Mouse (Mus musculus) embryonic facial prominence, embryonic 13.5 days (tissue): ENCODE measurements around the gene Il31. TPM values are rescaled to one million over a fixed set of nuclear protein-coding genes. Genes with fewer than 3 reads are reported as not detected.

ENCODE experiments used
- ATAC-seq: fragments of 200-750 bp; cut with Nextera tagmentation; 2 replicates; pipeline ENCODE4 v1.8.0; 2017; ENCODE audit warnings: low read depth; ENCODE audit not compliant: insufficient number of reproducible peaks, insufficient read depth, low FRiP score, low TSS enrichment
- H3K27ac ChIP-seq: fragments of 300-500 bp; sonication (generic); 2 replicates; pipeline ENCODE4 v1.5.1; 2015; ENCODE audit warnings: moderate library complexity, mild to moderate bottlenecking, inconsistent platforms
- H3K27me3 ChIP-seq: fragments of 300-500 bp; sonication (generic); 2 replicates; pipeline ENCODE4 v1.6.1; 2015; ENCODE audit warnings: mild to moderate bottlenecking, inconsistent platforms
- H3K36me3 ChIP-seq: fragments of 300-500 bp; sonication (generic); 2 replicates; pipeline ENCODE4 v1.6.1; 2015; ENCODE audit warnings: mild to moderate bottlenecking, inconsistent platforms
- H3K4me1 ChIP-seq: fragments of 300-500 bp; sonication (generic); 2 replicates; pipeline ENCODE4 v1.6.1; 2015; ENCODE audit warnings: inconsistent platforms
- H3K4me2 ChIP-seq: fragments of 300-500 bp; sonication (generic); 2 replicates; pipeline ENCODE4 v1.6.1; 2015; ENCODE audit warnings: moderate library complexity, mild to moderate bottlenecking, inconsistent platforms
- H3K4me3 ChIP-seq: fragments of 300-500 bp; sonication (generic); 2 replicates; pipeline ENCODE4 v1.5.1; 2015; ENCODE audit warnings: mild to moderate bottlenecking, inconsistent platforms
- H3K9ac ChIP-seq: fragments of 300-500 bp; sonication (generic); 2 replicates; pipeline ENCODE4 v1.6.1; 2015; ENCODE audit warnings: mild to moderate bottlenecking, inconsistent platforms
- H3K9me3 ChIP-seq: fragments of 300-500 bp; sonication (generic); 2 replicates; pipeline ENCODE4 v1.6.1; 2016; ENCODE audit warnings: inconsistent platforms
- WGBS: fragments of 180-500 bp; shearing (Covaris S2); methylation state at CpG from one replicate; pipeline ENCODE4 v1.1.7; 2015; ENCODE audit warnings: mixed read lengths; 5-methylcytosine and 5-hydroxymethylcytosine counted together
- polyA plus RNA-seq: library from polyadenylated mRNA; unstranded; fragments of >200 nt; fragmentation: Nextera tagmentation; extraction: Ambion mirVana; gene quantifications from 2 replicates; pipeline ENCODE4 v1.2.1, GENCODE M21; 2015

The Il31 gene
- polyA plus RNA-seq, 1 experiment from 2014 or later: not detected

- Histone ChIP-seq H3K9me3 (no peaks in the 10 kb centered on the region), H3K4me3 (no peak overlapping the region), H3K4me1 (no peaks in the 10 kb centered on the region), H3K27ac (no peak overlapping the region), H3K4me2 (no peak overlapping the region), H3K9ac (peak overlapping the region; percentile 32; the same call in 1 of the 2 replicates), H3K36me3 (no peaks in the 10 kb centered on the region), H3K27me3 (no peaks in the 10 kb centered on the region)
- no peak for ATAC-seq
- 62% methylated on average over 10 of the region's 10 CpGs for WGBS
Measured at GRCm38 (mm10) chr5:123470784-123471400, 18.4 kb downstream of the Il31 start.

GRCm38 (mm10) chr5:123464638-123465037 lies 24.7 kb downstream of the Il31 start:
- no peak for ATAC-seq
- Histone ChIP-seq H3K36me3 (no peaks in the 10 kb centered on the region), H3K27me3 (no peaks in the 10 kb centered on the region), H3K27ac (no peak overlapping the region), H3K4me2 (no peak overlapping the region), H3K4me1 (peaks cover 3% of the 10 kb centered on the region; the same call in 1 of the 2 replicates), H3K4me3 (no peak overlapping the region), H3K9ac (no peak overlapping the region), H3K9me3 (no peaks in the 10 kb centered on the region)
- WGBS: 96% methylated on average over 1 of the region's 1 CpGs

- 53% methylated on average over 5 of the region's 5 CpGs for WGBS
- H3K4me1 ChIP-seq: peaks cover 3% of the 10 kb centered on the region; the same call in 1 of the 2 replicates
Measured at GRCm38 (mm10) chr5:123461420-123461819, 27.9 kb downstream of the Il31 start.

GRCm38 (mm10) chr5:123451886-123452285 lies 37.4 kb downstream of the Il31 start:
- no peak overlapping the region for H3K9ac ChIP-seq
- no peaks in the 10 kb centered on the region for H3K9me3 ChIP-seq
- no peak overlapping the region for H3K4me2 ChIP-seq
- no peaks in the 10 kb centered on the region for H3K4me1 ChIP-seq
- WGBS: 92% methylated on average over 7 of the region's 7 CpGs
- no peak overlapping the region for H3K27ac ChIP-seq
- H3K27me3 ChIP-seq: no peaks in the 10 kb centered on the region
- H3K4me3 ChIP-seq: no peak overlapping the region
- no peak for ATAC-seq
- peaks cover 84% of the 10 kb centered on the region for H3K36me3 ChIP-seq

More at GRCm38 (mm10) chr5:123461420-123461819, 27.9 kb downstream of the Il31 start:
- H3K4me3 ChIP-seq: no peak overlapping the region
- H3K27me3 ChIP-seq: no peaks in the 10 kb centered on the region
- H3K4me2 ChIP-seq: no peak overlapping the region
- no peak overlapping the region for H3K27ac ChIP-seq
- no peak for ATAC-seq
- H3K9me3 ChIP-seq: no peaks in the 10 kb centered on the region
- no peak overlapping the region for H3K9ac ChIP-seq
- peaks cover 4% of the 10 kb centered on the region; the same call in 1 of the 2 replicates for H3K36me3 ChIP-seq

- Histone ChIP-seq H3K27ac (no peak overlapping the region), H3K27me3 (no peaks in the 10 kb centered on the region), H3K36me3 (peaks cover 81% of the 10 kb centered on the region), H3K4me2 (no peak overlapping the region), H3K9ac (no peak overlapping the region), H3K9me3 (no peaks in the 10 kb centered on the region), H3K4me3 (no peak overlapping the region), H3K4me1 (no peaks in the 10 kb centered on the region)
- no peak for ATAC-seq
- WGBS: 80% methylated on average over 5 of the region's 5 CpGs
Measured at GRCm38 (mm10) chr5:123444849-123445334, 44.4 kb downstream of the Il31 start.

- Histone ChIP-seq H3K9ac (no peak overlapping the region), H3K4me2 (no peak overlapping the region), H3K36me3 (peaks cover 73% of the 10 kb centered on the region), H3K4me1 (no peaks in the 10 kb centered on the region), H3K4me3 (no peak overlapping the region), H3K27me3 (no peaks in the 10 kb centered on the region), H3K27ac (no peak overlapping the region), H3K9me3 (no peaks in the 10 kb centered on the region)
- WGBS: 47% methylated on average over 4 of the region's 4 CpGs
- ATAC-seq: no peak
Measured at GRCm38 (mm10) chr5:123444069-123444468, 45.2 kb downstream of the Il31 start.

- H3K4me3 ChIP-seq: no peak overlapping the region
- WGBS: 91% methylated on average over 3 of the region's 3 CpGs
- H3K36me3 ChIP-seq: peaks cover 58% of the 10 kb centered on the region
- no peaks in the 10 kb centered on the region for H3K27me3 ChIP-seq
- H3K27ac ChIP-seq: no peak overlapping the region
- H3K4me1 ChIP-seq: no peaks in the 10 kb centered on the region
- H3K9ac ChIP-seq: no peak overlapping the region
- H3K9me3 ChIP-seq: no peaks in the 10 kb centered on the region
- H3K4me2 ChIP-seq: no peak overlapping the region
- ATAC-seq: no peak
Measured at GRCm38 (mm10) chr5:123442283-123442682, 47.0 kb downstream of the Il31 start.

GRCm38 (mm10) chr5:123440664-123441063 lies 48.6 kb downstream of the Il31 start:
- H3K27ac ChIP-seq: no peak overlapping the region

GRCm38 (mm10) chr5:123439941-123440340 lies 49.3 kb downstream of the Il31 start:
- Histone ChIP-seq H3K9me3 (no peaks in the 10 kb centered on the region), H3K4me2 (no peak overlapping the region), H3K9ac (no peak overlapping the region), H3K27ac (no peak overlapping the region), H3K4me1 (peaks cover 14% of the 10 kb centered on the region), H3K27me3 (no peaks in the 10 kb centered on the region), H3K4me3 (no peak overlapping the region), H3K36me3 (peaks cover 40% of the 10 kb centered on the region)
- ATAC-seq: no peak
- WGBS: 77% methylated on average over 4 of the region's 4 CpGs

More at GRCm38 (mm10) chr5:123440664-123441063, 48.6 kb downstream of the Il31 start:
- Histone ChIP-seq H3K9me3 (no peaks in the 10 kb centered on the region), H3K4me2 (no peak overlapping the region), H3K4me3 (no peak overlapping the region), H3K36me3 (peaks cover 47% of the 10 kb centered on the region), H3K4me1 (peaks cover 12% of the 10 kb centered on the region), H3K9ac (no peak overlapping the region), H3K27me3 (no peaks in the 10 kb centered on the region)
- WGBS: 59% methylated on average over 4 of the region's 4 CpGs
- no peak for ATAC-seq

- Histone ChIP-seq H3K9ac (no peak overlapping the region), H3K36me3 (peaks cover 34% of the 10 kb centered on the region), H3K4me1 (peaks cover 14% of the 10 kb centered on the region), H3K4me3 (no peak overlapping the region), H3K9me3 (no peaks in the 10 kb centered on the region), H3K4me2 (no peak overlapping the region), H3K27me3 (no peaks in the 10 kb centered on the region), H3K27ac (no peak overlapping the region)
- 85% methylated on average over 1 of the region's 1 CpGs for WGBS
- ATAC-seq: no peak
Measured at GRCm38 (mm10) chr5:123439312-123439711, 50.0 kb downstream of the Il31 start.

- no peak overlapping the region for H3K27ac ChIP-seq
- H3K4me1 ChIP-seq: peaks cover 14% of the 10 kb centered on the region
- H3K4me2 ChIP-seq: no peak overlapping the region
- ATAC-seq: no peak
- H3K9me3 ChIP-seq: no peaks in the 10 kb centered on the region
- H3K27me3 ChIP-seq: no peaks in the 10 kb centered on the region
- no peak overlapping the region for H3K4me3 ChIP-seq
- H3K36me3 ChIP-seq: peaks cover 28% of the 10 kb centered on the region
- 89% methylated on average over 3 of the region's 3 CpGs for WGBS
- no peak overlapping the region for H3K9ac ChIP-seq
Measured at GRCm38 (mm10) chr5:123438381-123438780, 50.9 kb downstream of the Il31 start.

- Histone ChIP-seq H3K36me3 (peaks cover 12% of the 10 kb centered on the region), H3K4me1 (peaks cover 22% of the 10 kb centered on the region), H3K4me2 (no peak overlapping the region), H3K27me3 (no peaks in the 10 kb centered on the region), H3K4me3 (no peak overlapping the region), H3K9ac (no peak overlapping the region), H3K9me3 (no peaks in the 10 kb centered on the region), H3K27ac (peak overlapping the region; percentile 60; the same call in 1 of the 2 replicates)
- 0 out of 2 replicates have a peak, but pooled peaks have one; percentile 59 for ATAC-seq
- WGBS: 29% methylated on average over 4 of the region's 4 CpGs
Measured at GRCm38 (mm10) chr5:123436780-123437175, 52.5 kb downstream of the Il31 start.
